Mouse (Mus musculus) left cerebral cortex, postnatal 25 days (tissue): ENCODE results near the gene LTO1. TPM values are rescaled to one million over a fixed set of nuclear protein-coding genes. Genes with fewer than 3 reads are reported as not detected.
"Not testable (repeated sequence)": the region's sequence is repeated elsewhere in the genome, so short reads cannot be mapped to it uniquely, and the experiment has no call there.

ENCODE experiments used
- DNase-seq, 2 experiments: peaks; one replicate each; pipeline ENCODE4 v3.0.0; 2022; ENCODE audit warnings: low spot score in 2 of 2, mixed read lengths in 1 of 2
- intact Hi-C: fragments of 180-260 bp; cut with DNase I; formaldehyde crosslinking; loops from one replicate; pipeline ENCODE4 v1.15.1; 2025
- total RNA-seq, 2 experiments: library from RNA; stranded (reverse); gene quantifications; 2 replicates each; pipeline ENCODE4 v1.2.3; 2021

LTO1 gene
- 10 to 100 TPM; 24.4 to 25.3 TPM for total RNA-seq

DNA sequence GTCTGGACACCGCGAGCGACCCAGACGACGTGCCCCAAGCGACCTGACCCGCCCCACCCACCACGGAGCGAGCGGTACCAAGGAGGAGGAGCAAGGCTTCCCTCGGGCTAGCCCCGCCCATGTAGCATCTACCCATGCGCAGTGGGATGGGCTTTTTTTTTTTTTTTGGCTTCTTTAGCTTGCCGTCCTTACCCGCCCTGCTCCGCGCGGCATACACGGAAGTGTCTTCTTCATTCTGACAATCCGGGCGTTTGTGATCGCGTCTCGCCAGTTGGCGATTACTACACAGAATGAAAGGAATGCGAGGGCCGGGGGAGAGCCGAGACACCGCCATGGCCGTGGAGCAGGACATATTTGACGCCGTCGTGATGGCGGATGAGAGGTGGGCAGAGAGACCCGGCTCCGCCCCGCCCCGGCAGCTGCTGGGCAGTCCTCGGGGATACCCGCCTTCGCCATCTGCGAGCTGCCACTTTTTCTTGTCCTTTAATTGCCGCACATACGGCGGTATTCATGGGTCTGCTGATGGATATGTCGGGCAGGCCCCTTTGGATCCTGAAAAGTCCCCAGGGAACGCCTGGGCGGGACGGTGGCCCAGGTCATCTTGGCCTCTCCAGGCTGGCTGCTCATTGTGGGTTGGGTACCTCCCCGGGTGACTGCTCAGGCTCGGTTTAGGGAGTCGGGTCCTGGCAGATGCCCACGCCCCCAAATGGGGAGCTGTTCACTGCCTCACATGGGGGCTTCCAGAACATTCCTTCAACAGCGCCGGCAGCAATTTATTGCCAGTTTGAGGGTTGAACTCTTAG lies at the start of gene LTO1:
LTO1 (plus strand) TSS at position 153 of the 803 bp plus-strand sequence.
- intact Hi-C loops = no loop called here
- peak; percentile 90 to 95 for DNase-seq

GRCm38 (mm10) chr7:144867161-144867560 lies 47.7 kb upstream of the LTO1 start:
- intact Hi-C loops = no loop called here
- no peak for DNase-seq

GRCm38 (mm10) chr7:144867602-144868001 lies 47.3 kb upstream of the LTO1 start:
- intact Hi-C loops = no loop called here
- no peak for DNase-seq

DNA sequence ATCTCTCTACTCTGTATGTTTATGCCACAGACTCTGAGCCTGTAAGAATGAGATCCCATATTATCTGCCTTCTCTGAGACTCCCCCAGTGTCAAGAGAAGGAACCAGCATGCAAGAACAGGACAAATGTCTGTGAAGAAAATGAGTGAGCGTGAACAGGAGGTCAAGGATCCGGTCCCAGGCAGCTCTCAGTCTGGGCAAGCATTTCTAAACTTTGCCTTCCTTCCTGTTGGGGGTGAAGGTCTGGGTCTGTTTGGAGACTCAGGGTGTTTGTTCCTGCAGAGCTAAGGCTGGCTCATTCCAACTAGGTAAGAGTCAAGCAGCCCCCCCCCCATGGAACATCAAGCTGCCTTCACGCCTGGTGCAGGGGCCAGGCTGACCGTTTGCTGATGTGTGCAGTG lies 42.5 kb upstream of the LTO1 start:
- DNase-seq = no peak
- intact Hi-C loops = no loop called here

- intact Hi-C loops = no loop called here
- no peak for DNase-seq
These were observed 41.7 kb upstream of the LTO1 start for GRCm38 (mm10) chr7:144873160-144873559.

- no peak for DNase-seq
- intact Hi-C loops = no loop called here
These were observed 40.7 kb upstream of the LTO1 start for GRCm38 (mm10) chr7:144874226-144874625.

DNA sequence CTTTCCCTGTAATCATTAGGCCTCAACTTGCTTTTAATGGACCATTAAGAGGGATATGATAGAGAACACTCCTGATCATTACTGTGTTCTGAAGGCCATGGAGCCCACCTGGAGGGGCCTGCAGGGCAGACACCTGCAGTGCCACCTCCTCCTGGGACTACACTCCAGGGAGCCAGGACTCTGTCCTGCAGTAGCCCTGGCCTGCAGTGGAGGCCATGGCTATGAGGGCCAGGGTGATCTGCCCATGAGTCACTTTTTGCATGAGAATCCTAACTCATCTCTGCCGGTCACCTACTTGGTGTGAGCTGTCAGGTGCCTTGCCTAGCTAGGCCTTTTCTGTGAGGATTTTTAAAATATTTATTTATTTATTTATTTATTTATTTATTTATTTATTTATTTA lies 36.5 kb upstream of the LTO1 start:
- no peak for DNase-seq
- intact Hi-C loops = no loop called here

GRCm38 (mm10) chr7:144883106-144883505 lies 31.8 kb upstream of the LTO1 start:
- no peak for DNase-seq
- intact Hi-C loops = no loop called here

- no peak for DNase-seq
- intact Hi-C loops = no loop called here
These were observed 27.2 kb upstream of the LTO1 start for GRCm38 (mm10) chr7:144887672-144888071.

DNA sequence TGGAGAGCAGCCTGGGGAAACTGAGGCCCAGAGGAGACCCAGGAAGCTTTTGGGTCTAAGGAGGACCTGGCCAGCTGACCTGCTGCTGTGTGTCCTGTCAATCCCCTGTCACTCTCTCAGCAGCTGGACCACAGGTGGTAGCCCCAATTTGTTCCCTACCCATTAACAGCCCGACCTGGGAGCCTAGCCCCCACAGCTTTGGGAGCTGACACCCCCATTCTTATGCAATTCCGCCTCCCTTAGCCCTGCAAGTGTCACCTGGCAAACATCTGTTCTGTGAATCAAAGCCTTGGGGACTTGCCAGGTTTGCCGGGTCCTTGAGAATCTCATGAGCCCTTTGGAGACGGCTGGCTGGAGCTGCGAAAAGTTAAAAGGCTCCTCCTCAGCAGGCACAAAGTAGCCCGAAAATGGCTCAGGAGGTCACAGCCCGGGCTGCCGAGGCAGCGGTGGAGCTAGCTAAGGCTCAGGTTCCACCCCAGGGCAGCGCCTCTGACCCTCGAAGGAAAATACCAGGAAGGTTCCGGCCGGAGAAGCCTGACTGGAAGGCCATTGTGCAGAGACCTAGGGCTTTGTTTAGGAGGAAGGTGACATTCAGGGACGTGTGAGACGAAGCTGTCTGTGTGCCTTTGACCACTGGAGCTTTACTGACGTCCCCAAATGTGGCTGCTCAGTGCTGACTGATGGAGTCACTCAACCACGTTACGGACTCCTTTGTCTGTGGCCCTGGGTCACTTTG lies 26.2 kb upstream of the LTO1 start:
- intact Hi-C loops = no loop called here
- DNase-seq = no peak

DNA sequence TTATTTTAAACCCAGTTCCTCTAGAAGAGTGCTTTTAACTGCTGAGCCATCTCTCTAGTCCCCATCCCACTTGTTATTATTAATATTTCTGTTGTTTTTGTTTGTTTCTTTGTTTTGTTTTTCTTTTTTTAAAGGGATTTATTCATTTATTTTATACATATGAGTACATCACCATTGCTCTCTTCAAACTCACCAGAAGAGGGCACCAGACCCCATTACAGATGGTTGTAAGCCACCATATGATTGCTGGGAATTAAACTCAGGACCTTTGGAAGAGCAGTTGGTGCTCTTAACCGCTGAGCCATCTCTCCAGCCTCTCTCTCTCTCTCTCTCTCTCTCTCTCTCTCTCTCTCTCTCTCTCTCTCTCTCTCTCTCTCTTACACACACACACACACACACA lies 24.2 kb upstream of the LTO1 start:
- DNase-seq, intact Hi-C loops: not testable (repeated sequence)

DNA sequence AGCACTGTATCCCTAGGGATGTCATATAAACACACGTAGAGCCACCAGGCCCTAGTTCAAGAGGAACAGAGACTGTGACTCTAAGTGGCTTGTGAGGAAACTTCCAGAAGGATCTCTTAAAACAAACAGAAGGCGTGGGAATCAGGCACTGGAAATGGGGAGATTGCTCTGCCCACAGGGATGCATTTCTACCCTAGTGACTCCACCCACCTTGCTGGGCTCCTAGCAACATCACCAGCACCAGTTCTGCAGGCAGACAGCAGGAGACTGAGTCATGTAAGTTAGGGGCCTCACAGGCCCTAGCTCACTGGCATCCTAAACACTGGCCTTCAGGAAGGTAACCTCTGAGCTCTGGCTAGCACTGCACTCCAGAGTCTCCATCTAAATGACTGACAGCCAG lies 23.0 kb upstream of the LTO1 start:
- intact Hi-C loops = no loop called here
- peak in 1 of 2 experiments; percentile 49 for DNase-seq

DNA sequence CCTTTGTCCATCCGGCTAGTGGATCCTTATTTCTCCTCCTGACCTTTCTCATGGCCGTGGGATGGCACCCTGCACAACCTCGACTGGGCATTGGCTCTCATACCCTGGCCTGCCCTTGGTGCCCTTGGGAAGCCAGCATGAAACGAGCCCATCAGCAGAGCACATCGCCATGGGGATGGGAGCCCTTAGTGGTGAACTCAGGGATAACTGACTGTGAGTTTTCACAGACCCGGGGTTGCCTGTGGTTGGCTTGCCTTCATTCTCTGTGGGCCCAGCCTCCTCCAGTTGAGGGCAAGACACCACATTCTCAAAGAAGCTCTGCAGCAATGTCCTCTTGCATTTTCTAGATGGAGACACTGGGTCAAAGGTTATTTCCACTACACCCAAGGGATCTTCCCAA lies 22.6 kb upstream of the LTO1 start:
- DNase-seq = no peak
- intact Hi-C loops = no loop called here

GRCm38 (mm10) chr7:144894191-144894590 lies 20.7 kb upstream of the LTO1 start:
- DNase-seq = peak in 1 of 2 experiments; percentile 34
- intact Hi-C loops = loop anchor here (1.0 kb wide), 1 partner anchor 309 kb away; no protein-coding TSS in a partner anchor

GRCm38 (mm10) chr7:144894706-144895105 lies 20.2 kb upstream of the LTO1 start:
- no peak for DNase-seq
- intact Hi-C loops = loop anchor here (1.0 kb wide), 2 partner anchors 48 to 309 kb away; no protein-coding TSS in a partner anchor

GRCm38 (mm10) chr7:144895305-144896111 lies 19.4 kb upstream of the LTO1 start:
- DNase-seq = peak; percentile 68
- intact Hi-C loops = loop anchor here (1.0 kb wide), 2 partner anchors 49 to 97 kb away; no protein-coding TSS in a partner anchor

DNA sequence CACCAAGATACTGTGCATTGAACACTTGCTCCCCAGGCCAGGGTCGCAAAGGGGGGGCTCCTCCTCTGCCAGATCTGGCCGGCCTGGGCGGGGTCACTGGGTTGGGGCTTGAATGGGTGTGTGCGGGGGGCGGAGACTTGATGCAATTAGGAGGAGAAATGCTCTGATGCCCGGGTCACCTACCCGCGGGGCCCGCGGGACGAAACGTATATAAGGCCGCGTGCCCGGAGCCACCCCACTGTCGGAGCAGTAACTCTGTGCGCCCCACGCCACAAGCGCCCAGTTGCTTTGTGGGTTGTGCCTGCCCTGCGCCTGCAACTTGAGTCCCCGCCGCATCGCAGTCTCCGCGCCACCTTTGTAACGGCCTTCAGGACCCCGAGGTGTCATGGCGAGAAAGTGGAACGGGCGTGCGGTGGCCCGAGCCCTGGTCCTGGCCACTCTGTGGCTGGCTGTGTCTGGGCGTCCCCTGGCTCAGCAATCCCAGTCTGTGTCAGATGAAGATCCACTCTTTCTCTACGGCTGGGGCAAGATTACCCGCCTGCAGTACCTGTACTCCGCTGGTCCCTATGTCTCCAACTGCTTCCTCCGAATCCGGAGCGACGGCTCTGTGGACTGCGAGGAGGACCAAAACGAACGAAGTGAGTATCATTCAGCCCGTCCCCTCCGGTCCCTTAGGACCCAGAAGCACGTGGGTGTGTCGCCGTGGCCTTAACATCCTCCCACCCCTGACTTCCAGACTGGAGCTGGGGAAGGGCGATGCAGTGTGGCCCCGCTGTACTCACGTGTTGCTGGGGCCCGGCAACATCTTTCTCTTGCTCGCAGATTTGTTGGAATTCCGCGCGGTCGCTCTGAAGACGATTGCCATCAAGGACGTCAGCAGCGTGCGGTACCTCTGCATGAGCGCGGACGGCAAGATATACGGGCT lies 18.3 kb upstream of the LTO1 start, which contains the start of gene Fgf15:
Fgf15 (plus strand) TSS at position 238 of the 925 bp plus-strand sequence.
- intact Hi-C loops = loop anchor here (1.0 kb wide), 1 partner anchor 98 kb away; no protein-coding TSS in a partner anchor
- no peak for DNase-seq

DNA sequence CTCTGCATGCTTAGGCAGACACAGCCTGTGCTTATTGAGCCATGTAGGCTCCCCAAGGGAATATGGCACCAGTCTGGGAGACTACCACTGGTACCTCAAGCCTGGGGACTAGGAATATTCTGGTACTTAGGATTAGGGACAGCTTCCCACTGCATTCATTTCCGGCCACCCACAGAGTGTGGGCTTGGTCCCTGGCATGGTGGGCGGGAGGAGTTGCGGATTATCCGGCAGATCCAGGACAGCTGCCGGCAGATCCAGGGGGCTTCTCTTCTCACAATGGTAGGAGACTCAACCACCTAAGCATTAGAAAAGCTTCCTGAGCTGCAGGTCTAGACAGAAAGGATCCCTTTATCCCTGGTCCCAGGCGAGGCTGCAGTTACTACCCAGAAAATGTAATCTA lies 16.4 kb upstream of the LTO1 start:
- DNase-seq = no peak
- intact Hi-C loops = no loop called here

- DNase-seq, intact Hi-C loops: not testable (repeated sequence)
These were observed 9.4 kb upstream of the LTO1 start for GRCm38 (mm10) chr7:144905514-144905913.
